Comparison of ENCODE assay signal across 9 mouse cellular contexts in the genomic region with DNA sequence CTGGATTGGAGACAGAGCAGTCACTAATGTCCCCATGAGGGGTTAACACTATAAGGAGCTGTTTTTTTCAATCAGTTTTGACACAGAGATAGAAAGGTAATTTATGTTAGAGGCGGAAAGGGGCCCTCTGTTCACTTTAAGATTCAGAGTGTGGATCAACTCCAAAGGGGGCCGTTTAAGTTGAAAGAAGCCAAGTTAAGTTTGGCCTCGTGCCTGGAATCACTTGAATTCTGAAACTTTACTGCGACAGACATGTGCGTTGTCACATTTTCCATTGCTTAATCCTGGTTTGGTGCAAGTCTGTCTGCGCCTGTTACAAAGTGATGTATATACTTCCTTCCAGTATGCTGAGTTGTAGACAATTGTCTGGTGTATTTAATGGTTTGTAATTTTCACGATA. TPM values are rescaled to one million over a fixed set of nuclear protein-coding genes. Genes with fewer than 3 reads are reported as not detected.
DNase-seq lines count a peak whose midpoint lies in the region; TF ChIP-seq lines count a peak whose summit lies in the region.
"Had no signal": no experiment of that assay in that cellular context is flagged by ENCODE, and none has a peak within 500 bp of the region (broad histone marks: within the 10 kb centered on the region; RNA-seq: fewer than 3 reads in every experiment).

No protein-coding gene starts in this region.

- peak overlapping the region; percentile 76 for H3K27ac ChIP-seq in gastrocnemius, adult 2 months

- H3K4me3 ChIP-seq in gastrocnemius, adult 2 months: peak overlapping the region; percentile 64

- no peak for TF ChIP-seq CTCF in gastrocnemius, adult 2 months (IDR thresholded peaks at IDR 0.05)

- intact Hi-C loops in gastrocnemius, adult 2 months (cut with DNase I): no loop called here

- no peak for DNase-seq in gastrocnemius, adult 2 months
- no peak for DNase-seq in gastrocnemius, adult 8-10 months (ENCODE audit: low spot score in 2 of 2)
- peak; percentile 56 for DNase-seq in NIH3T3 (ENCODE audit: low read depth)
- peak; percentile 76 to 79 for DNase-seq in heart, adult 18-20 months
- DNase-seq in kidney, postnatal 25 days: peak; percentile 36 to 60
- no peak for DNase-seq in spleen, postnatal 10 days (ENCODE audit: low spot score in 2 of 2)
- DNase-seq in layer of hippocampus, adult 8-10 months (ENCODE audit: low spot score in 2 of 2): no peak
- no peak for DNase-seq in ovary, adult 18-20 months (ENCODE audit: low spot score)

RNA-seq across cellular contexts. Expression of a gene that starts 3.0 kb away (rescaled TPM):
- total RNA-seq in gastrocnemius, adult 2 months (2021): 1 to 10 TPM in 1 of 2 experiments, under 1 TPM in 1; 0.61 to 1.3 TPM
- under 1 TPM; 0.46 to 0.91 (median 0.71) TPM for total RNA-seq in gastrocnemius, adult 8-10 months (2022)
- total RNA-seq in heart, adult 18-20 months (2021): 1 to 10 TPM; 1.6 to 1.8 TPM
- 1 to 10 TPM in 2 of 4 experiments, under 1 TPM in 2; 0.59 to 1.4 (median 0.92) TPM for total RNA-seq in layer of hippocampus, adult 8-10 months (2022)
- total RNA-seq: ES-E14 had no signal

Comparison
In these comparisons a context has a peak if more than half of its experiments do, and no peak if none do; other contexts are left out.
1. DNase-seq: peak in NIH3T3 (single experiment), heart, adult 18-20 months (2 of 2) and kidney, postnatal 25 days (2 of 2); none in gastrocnemius, adult 2 months (single experiment), gastrocnemius, adult 8-10 months (0 of 2), spleen, postnatal 10 days (0 of 2), layer of hippocampus, adult 8-10 months (0 of 2) and ovary, adult 18-20 months (single experiment).